Mouse (Mus musculus) stomach, adult 2 months (tissue): Measurements from ENCODE around the gene Tyw3. TPM values are rescaled to one million over a fixed set of nuclear protein-coding genes. Genes with fewer than 3 reads are reported as not detected.

Experiments
- polyA plus RNA-seq: library from polyadenylated mRNA; depleted of rRNA; stranded (reverse); fragments of >200 nt; gene quantifications from 2 replicates; pipeline ENCODE4 v1.2.3, GENCODE M21; 2012; rRNA removed

Gene Tyw3
- polyA plus RNA-seq = 1.4 and 4.9 TPM in 2 replicates

DNA sequence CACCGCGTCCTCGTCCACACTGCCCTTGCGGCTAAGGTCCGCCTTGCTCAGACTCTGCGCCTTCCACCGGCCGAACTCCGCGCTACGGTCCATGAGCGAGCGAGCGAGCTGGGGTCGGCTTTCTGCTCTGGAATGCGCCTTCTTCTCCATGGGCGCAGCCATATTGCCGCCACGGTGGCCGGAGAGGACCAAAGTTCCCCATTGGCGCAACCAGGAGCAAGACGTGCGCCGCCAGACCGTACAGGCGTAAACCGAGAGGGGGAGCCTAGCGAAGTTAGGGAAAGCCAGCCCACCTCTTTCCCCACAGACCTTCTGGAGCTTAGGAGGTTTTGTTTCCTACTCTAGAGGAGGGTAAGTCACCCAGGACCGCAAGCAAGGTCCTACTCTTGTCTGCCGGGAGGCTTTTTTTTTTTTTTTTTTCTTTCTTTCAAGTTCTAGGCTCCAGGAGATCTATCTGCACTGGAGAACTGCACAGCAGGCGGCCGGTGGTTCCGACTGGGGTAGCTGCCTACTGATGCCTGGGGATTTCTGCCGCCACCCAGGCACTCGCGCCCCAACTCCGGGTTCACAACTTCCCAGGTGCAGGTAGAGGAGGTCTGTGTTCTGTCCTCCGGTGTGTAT lies at the start of gene Tyw3:
Tyw3 (minus strand) TSS at position 171 of the 621 bp plus-strand sequence.

DNA sequence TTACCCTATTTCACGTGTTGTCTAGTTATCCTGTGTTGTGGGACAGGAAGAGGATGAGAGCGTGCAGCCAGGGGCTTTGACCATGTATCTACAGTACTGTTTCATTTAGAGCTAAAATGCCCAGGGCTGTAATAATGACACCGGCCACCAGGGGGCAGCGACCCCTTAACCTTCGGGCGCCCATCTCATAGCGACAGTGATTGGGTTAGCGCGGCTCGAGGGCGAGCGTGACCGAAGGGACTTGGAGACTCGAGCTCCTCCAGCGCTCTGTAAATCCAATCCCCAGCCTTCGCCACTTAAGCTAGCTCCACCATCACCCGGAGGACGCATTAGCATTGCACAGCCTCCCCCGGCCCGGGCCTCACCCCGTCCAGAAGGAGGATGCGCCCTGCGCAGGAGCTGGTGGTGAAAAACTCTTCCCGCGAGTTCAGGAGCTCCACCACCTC lies 393 bp downstream of the Tyw3 start, which contains the start of gene Cryz:
Cryz (plus strand) TSS at position 224 of the 446 bp plus-strand sequence.

Other genes starting within 250 kb of the Tyw3 start
- 0.73 and 2.0 TPM in 2 replicates for gene Cryz, start 393 bp downstream of the Tyw3 start, polyA plus RNA-seq
- 0.03 and 0.11 TPM in 2 replicates for gene Erich3, start 66.8 kb upstream of the Tyw3 start, polyA plus RNA-seq